Mouse (Mus musculus) central nervous system, embryonic 18 days (tissue): ENCODE measurements around the gene Gpr50. TPM values are rescaled to one million over a fixed set of nuclear protein-coding genes. Genes with fewer than 3 reads are reported as not detected.

Source experiments
- polyA plus RNA-seq: library from polyadenylated mRNA; depleted of rRNA; stranded (reverse); fragments of >200 nt; gene quantifications from 2 replicates; pipeline ENCODE4 v1.2.3, GENCODE M21; 2012; rRNA removed

Gene Gpr50
- 2.4 and 2.7 TPM in 2 replicates for polyA plus RNA-seq

GRCm38 (mm10) chrX:71663374-71663773 is at the start of gene Gpr50:
Gene Gpr50 (plus strand): TSS chrX:71663667.

Other genes starting within 250 kb of the Gpr50 start
- 81.0 and 83.5 TPM in 2 replicates for gene Cd99l2, start 170.8 kb upstream of the Gpr50 start, polyA plus RNA-seq
- gene Hmgb3, start 107.7 kb upstream of the Gpr50 start, polyA plus RNA-seq = 284 and 293 TPM in 2 replicates
- 16.8 and 18.3 TPM in 2 replicates for gene Vma21, start 152.3 kb downstream of the Gpr50 start, polyA plus RNA-seq